Mouse (Mus musculus) forebrain, postnatal 0 days (tissue): ENCODE data around the gene Lhb. TPM values are rescaled to one million over a fixed set of nuclear protein-coding genes. Genes with fewer than 3 reads are reported as not detected.
"Not testable (repeated sequence)": the region's sequence is repeated elsewhere in the genome, so short reads cannot be mapped to it uniquely, and the experiment has no call there.

Experiments
- ATAC-seq: fragments of 200-750 bp; cut with Nextera tagmentation; 2 replicates; pipeline ENCODE4 v1.8.0; 2017; ENCODE audit warnings: mild to moderate bottlenecking, moderate library complexity
- DNase-seq: peaks from one replicate; pipeline ENCODE4 v3.0.0-alpha.2; 2015
- H3K27ac ChIP-seq: fragments of 300-500 bp; sonication (generic); 2 replicates; pipeline ENCODE4 v1.5.1; 2014; ENCODE audit warnings: low read depth, mild to moderate bottlenecking, antibody characterized with exemption, low read length, moderate library complexity, mixed read lengths
- H3K27me3 ChIP-seq: fragments of 300-500 bp; sonication (generic); 2 replicates; pipeline ENCODE4 v1.6.1; 2014; ENCODE audit warnings: mild to moderate bottlenecking, low read length, mixed read lengths; ENCODE audit not compliant: insufficient read depth
- H3K36me3 ChIP-seq: fragments of 300-500 bp; sonication (generic); 2 replicates; pipeline ENCODE4 v1.6.1; 2014; ENCODE audit warnings: mild to moderate bottlenecking, moderate library complexity; ENCODE audit not compliant: insufficient read depth
- H3K4me1 ChIP-seq: fragments of 300-500 bp; sonication (generic); 2 replicates; pipeline ENCODE4 v1.6.1; 2014; ENCODE audit warnings: antibody characterized with exemption; ENCODE audit not compliant: insufficient read depth
- H3K4me2 ChIP-seq: fragments of 300-500 bp; sonication (generic); 2 replicates; pipeline ENCODE4 v1.6.1; 2014; ENCODE audit warnings: low read depth, mild to moderate bottlenecking, moderate library complexity
- H3K4me3 ChIP-seq: fragments of 300-500 bp; sonication (generic); 2 replicates; pipeline ENCODE4 v1.5.1; 2014; ENCODE audit warnings: low read depth, low read length, mixed read lengths
- H3K9ac ChIP-seq: fragments of 300-500 bp; sonication (generic); 2 replicates; pipeline ENCODE4 v1.6.1; 2014; ENCODE audit warnings: mild to moderate bottlenecking
- H3K9me3 ChIP-seq: fragments of 300-500 bp; sonication (generic); 2 replicates; pipeline ENCODE4 v1.6.1; 2016; ENCODE audit warnings: low read length
- CTCF ChIP-seq: sonication (generic); IDR thresholded peaks from 2 replicates; pipeline ENCODE4 v1.5.1; 2016; ENCODE audit warnings: antibody characterized with exemption, control low read depth, low read depth
- WGBS: fragments of 180-500 bp; shearing (Covaris S2); extraction: QIAGEN DNeasy Blood & Tissue Kit; methylation state at CpG from one replicate; pipeline ENCODE4 v1.1.7; 2014; 5-methylcytosine and 5-hydroxymethylcytosine counted together
- polyA plus RNA-seq: library from polyadenylated mRNA; unstranded; fragments of >200 nt; fragmentation: Nextera tagmentation; extraction: Ambion mirVana; gene quantifications from 2 replicates; pipeline ENCODE4 v1.2.1, GENCODE M21; 2015
- total RNA-seq: library from RNA; depleted of rRNA; stranded (reverse); fragments of >200 nt; gene quantifications from 2 replicates; pipeline ENCODE4 v1.2.3, GENCODE M21; 2014

Gene Lhb
- total and polyA plus RNA-seq, 2 experiments from 2014 or later, result 0.43 to 1.0 TPM

DNA sequence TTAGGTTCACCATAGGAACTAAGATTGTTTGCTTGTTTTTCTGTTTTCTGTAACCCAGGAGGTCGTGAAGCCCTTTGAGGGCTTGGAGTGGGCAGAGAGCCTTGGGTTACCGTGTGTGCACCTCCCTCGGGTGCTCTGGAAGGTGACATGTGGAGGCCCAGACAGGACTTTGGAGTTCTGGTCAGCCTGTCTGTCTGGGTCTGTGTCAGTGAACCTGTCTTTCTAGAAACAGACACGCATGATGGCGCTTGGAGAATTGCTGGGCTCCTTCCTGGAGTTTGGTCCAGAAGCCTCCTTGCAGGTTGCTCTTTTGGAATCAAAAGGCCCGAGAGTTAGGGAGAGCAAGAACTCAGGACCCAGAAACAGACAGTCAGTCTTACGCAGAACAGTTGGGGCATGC is 39.8 kb downstream of the Lhb start:
- 73% methylated on average over 7 of the region's 7 CpGs for WGBS

DNA sequence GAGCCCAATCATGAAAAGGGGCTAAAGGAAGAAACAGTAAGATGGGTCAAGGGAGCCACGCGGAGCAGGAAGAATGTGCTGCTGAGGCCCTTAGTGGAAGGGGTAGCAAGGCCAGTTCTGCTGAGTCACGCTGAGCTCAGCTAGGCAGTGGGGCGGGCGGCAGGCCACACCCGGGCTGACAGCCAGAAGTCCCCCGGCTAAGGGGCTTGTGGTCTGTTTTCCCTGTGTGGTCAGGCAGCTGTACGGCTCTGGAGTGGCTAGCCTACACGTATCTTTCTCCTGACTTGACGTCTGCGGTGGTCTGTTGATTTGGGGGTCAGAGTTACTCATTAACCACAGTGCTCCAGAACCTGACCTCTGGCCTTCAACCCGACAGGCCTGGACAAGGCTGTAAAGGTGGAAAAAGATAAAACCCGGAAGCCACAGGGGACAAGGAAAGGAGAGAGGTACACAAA is 40.3 kb downstream of the Lhb start:
- TF ChIP-seq CTCF, result no peak
- H3K9ac ChIP-seq, result no peak overlapping the region
- 0 out of 2 replicates have a peak overlapping the region, but pooled peaks have one; percentile 52 for H3K4me2 ChIP-seq
- H3K4me1 ChIP-seq, result peaks cover 28% of the 10 kb centered on the region
- DNase-seq (peak; percentile 43), ATAC-seq (no peak)
- H3K4me3 ChIP-seq, result no peak overlapping the region
- peaks cover 46% of the 10 kb centered on the region for H3K36me3 ChIP-seq
- 41% methylated on average over 13 of the region's 13 CpGs for WGBS
- H3K27me3 ChIP-seq, result no peaks in the 10 kb centered on the region
- peak overlapping the region; percentile 92 for H3K27ac ChIP-seq
- no peaks in the 10 kb centered on the region for H3K9me3 ChIP-seq

More for the DNA sequence above, 39.8 kb downstream of the Lhb start:
- Histone ChIP-seq H3K27ac (peak overlapping the region; percentile 92), H3K4me1 (peaks cover 23% of the 10 kb centered on the region), H3K9me3 (no peaks in the 10 kb centered on the region), H3K9ac (peak overlapping the region; percentile 49), H3K4me3 (0 out of 2 replicates have a peak overlapping the region, but pooled peaks have one; percentile 87), H3K36me3 (peaks cover 48% of the 10 kb centered on the region), H3K4me2 (peak overlapping the region; percentile 52), H3K27me3 (no peaks in the 10 kb centered on the region)
- no peak for ATAC-seq
- DNase-seq, result no peak
- TF ChIP-seq CTCF, result no peak

DNA sequence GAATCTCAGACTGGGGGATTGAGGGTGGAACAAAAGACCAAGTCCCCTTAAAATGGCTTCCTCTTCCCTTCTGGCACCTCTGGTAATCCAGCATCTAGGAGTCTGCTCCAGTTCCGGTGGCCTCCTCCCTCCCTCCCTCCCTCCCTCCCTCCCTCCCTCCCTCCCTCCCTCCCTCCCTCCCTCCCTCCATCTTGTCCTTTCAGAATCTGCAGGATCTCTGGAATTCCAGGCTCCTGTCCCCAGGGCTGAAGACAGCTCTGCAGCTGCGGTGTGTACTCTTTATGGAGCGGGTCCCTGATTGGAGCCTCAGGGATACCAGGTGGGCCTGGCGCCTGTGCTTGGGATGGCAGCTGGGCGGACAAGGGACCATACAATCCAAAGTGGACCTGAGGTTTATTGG is 40.7 kb downstream of the Lhb start:
- peaks cover 44% of the 10 kb centered on the region for H3K36me3 ChIP-seq
- no peak for ATAC-seq
- no peaks in the 10 kb centered on the region for H3K27me3 ChIP-seq
- DNase-seq, result no peak
- H3K4me3 ChIP-seq, result no peak overlapping the region
- peaks cover 28% of the 10 kb centered on the region for H3K4me1 ChIP-seq
- H3K27ac ChIP-seq, result peak overlapping the region; percentile 92
- H3K9me3 ChIP-seq, result no peaks in the 10 kb centered on the region
- H3K4me2 ChIP-seq, result no peak overlapping the region
- H3K9ac ChIP-seq, result no peak overlapping the region
- WGBS, result 93% methylated on average over 4 of the region's 5 CpGs
- TF ChIP-seq CTCF, result no peak

DNA sequence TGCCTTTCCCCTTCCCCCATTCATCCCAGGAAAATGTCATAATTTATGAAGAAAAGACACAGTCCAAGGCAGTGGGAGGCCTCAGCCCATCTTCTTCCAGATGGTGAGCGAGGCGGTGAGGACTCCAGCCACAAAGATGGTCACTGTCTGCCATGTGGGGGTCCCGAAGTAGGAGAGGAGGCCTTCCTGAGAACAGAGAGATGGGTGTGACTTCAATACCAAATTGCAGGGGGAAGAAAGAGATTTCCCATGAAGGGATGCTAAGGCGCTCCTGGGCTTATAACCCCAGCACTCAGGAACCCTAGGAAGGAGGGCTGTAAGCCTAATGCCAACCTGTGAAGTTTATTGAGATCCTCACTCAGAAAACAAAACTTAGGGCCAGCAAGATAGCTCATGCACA is 41.2 kb downstream of the Lhb start:
- Histone ChIP-seq H3K9ac (no peak overlapping the region), H3K27me3 (no peaks in the 10 kb centered on the region), H3K9me3 (no peaks in the 10 kb centered on the region), H3K36me3 (peaks cover 44% of the 10 kb centered on the region), H3K27ac (no peak overlapping the region), H3K4me1 (peaks cover 28% of the 10 kb centered on the region), H3K4me3 (no peak overlapping the region), H3K4me2 (no peak overlapping the region)
- no peak for ATAC-seq
- DNase-seq, result no peak
- 95% methylated on average over 4 of the region's 4 CpGs for WGBS
- TF ChIP-seq CTCF, result no peak

DNA sequence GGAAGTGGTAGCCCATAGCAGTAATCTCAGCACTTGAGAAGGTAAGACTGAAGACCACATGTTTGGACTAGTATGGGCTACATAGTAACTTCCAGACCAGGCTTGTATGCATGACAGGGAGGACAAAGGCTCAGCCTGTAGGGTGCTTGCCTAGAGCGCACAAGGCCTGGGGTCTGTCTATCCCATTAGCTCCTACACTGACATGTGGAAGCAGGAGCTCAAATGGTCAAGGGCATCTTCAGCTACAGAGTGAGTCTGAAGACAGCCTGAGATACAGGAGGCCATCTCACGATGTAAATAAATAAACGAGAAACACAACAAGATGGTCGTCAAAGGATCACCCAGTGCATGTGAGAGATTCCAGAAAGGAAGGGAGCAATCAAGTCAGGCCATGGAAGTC is 41.7 kb downstream of the Lhb start:
- H3K4me2 ChIP-seq, result no peak overlapping the region
- 81% methylated on average over 4 of the region's 4 CpGs for WGBS
- H3K27me3 ChIP-seq, result no peaks in the 10 kb centered on the region
- no peak for ATAC-seq
- H3K9me3 ChIP-seq, result no peaks in the 10 kb centered on the region
- no peak overlapping the region for H3K27ac ChIP-seq
- TF ChIP-seq CTCF, result no peak
- no peak overlapping the region for H3K4me3 ChIP-seq
- H3K4me1 ChIP-seq, result peaks cover 28% of the 10 kb centered on the region
- no peak for DNase-seq
- peaks cover 43% of the 10 kb centered on the region for H3K36me3 ChIP-seq
- no peak overlapping the region for H3K9ac ChIP-seq

DNA sequence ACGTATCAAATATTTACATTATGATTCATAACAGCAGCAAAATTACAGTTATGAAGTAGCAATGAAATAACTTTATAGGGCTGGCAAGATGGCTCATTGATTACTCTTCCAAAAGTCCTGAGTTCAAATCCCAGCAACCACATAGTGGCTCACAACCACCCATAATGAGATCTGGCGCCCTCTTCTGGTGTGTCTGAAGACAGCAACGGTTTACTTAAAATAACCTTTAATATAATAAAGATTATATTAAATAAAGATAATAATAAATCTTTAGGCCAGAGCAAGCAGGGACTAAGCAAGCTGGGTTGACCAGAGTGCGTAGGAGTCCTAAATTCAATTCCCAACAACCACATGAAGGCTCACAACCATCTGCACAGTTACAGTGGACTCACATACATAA is 42.2 kb downstream of the Lhb start:
- H3K36me3 ChIP-seq, result peaks cover 37% of the 10 kb centered on the region
- WGBS, result 80% methylated on average over 4 of the region's 4 CpGs

DNA sequence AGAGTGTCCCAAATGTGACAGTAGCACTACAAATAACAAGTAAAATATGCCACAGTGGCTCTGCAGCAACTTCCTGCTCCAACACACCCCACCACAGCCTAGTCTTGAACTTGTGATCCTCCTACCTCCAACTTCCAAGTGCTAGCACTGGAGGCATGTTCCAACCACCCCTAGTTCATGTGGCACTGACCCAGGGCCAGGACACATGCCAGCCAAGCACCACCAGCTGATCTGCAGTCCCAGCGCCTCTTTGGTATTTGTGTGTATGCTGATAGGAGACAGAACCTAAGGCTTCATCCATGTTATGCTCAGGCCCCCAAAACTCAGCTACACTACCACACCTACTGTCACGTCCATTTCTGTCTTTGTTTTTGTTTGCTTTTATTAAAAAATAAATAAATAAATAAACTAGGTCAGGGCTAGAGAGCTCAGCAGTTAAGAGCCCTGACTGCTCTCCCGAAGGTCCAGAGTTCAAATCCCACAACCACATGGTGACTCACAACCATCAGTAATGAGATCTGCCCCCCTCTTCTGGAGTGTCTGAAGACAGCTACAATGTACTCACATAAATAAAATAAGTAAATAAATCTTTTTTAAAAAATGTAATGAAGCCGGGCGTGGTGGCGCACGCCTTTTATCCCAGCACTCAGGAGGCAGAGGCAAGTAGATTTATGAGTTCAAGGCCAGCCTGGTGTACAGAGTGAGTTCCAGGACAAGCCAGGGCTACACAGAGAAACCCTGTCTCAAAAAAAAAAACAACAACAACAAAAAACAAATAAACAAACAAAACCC is 43.6 kb downstream of the Lhb start:
- Histone ChIP-seq H3K27ac (no peak overlapping the region), H3K4me1 (peaks cover 23% of the 10 kb centered on the region), H3K4me3 (no peak overlapping the region), H3K36me3 (peaks cover 32% of the 10 kb centered on the region), H3K9me3 (no peaks in the 10 kb centered on the region), H3K9ac (no peak overlapping the region), H3K27me3 (no peaks in the 10 kb centered on the region), H3K4me2 (no peak overlapping the region)
- TF ChIP-seq CTCF, result no peak
- ATAC-seq, result no peak
- no peak for DNase-seq
- WGBS, result 95% methylated on average over 7 of the region's 7 CpGs

More for the DNA sequence above, 42.2 kb downstream of the Lhb start:
- not testable (repeated sequence) for H3K9ac ChIP-seq, H3K27ac ChIP-seq, ATAC-seq, H3K4me2 ChIP-seq, H3K27me3 ChIP-seq, DNase-seq, H3K4me3 ChIP-seq, H3K9me3 ChIP-seq
- peaks cover 25% of the 10 kb centered on the region for H3K4me1 ChIP-seq
